In the genomic region with DNA sequence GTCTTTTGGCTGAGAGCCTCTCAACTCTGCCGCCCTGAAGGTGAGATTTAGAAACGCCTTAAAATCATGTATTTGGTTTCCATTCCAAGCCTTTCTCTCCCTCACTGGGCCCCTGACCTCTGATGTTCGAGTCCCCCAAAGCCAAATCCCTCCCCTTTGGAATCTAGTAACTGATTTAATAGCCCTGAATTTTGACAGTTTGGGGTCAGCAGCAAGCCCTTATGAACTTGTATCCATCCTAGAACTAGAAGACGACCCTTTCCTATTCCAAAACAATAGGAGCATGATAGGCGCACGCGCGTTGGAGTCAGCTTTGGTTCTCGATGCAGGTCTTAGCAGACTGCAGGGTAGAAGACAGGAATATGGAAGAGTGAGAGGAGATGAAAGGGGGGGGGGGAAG, we compare ENCODE assay signal across 8 mouse cellular contexts. TPM values are rescaled to one million over a fixed set of nuclear protein-coding genes. Genes with fewer than 3 reads are reported as not detected.
A peak's percentile ranks its signal among the peaks of the same experiment; 100 is the strongest.
DNase-seq lines count a peak whose midpoint lies in the region; ATAC-seq lines count a peak whose summit lies in the region.

No protein-coding gene starts in this region.

- DNase-seq in WW6 (ENCODE audit: low read depth, low spot score), result peak; percentile 14

- H3K9me3 ChIP-seq in erythroblast, embryonic 14.5 days (ENCODE audit: control insufficient read depth, low read length), result no peaks in the 10 kb centered on the region
- H3K9me3 ChIP-seq in forebrain, embryonic 13.5 days (replicated peaks), result no peaks in the 10 kb centered on the region
- H3K9me3 ChIP-seq in kidney, embryonic 16.5 days (ENCODE audit: low read length), result no peaks in the 10 kb centered on the region

- no peaks in the 10 kb centered on the region for H3K27me3 ChIP-seq in erythroblast, embryonic 14.5 days (ENCODE audit: control insufficient read depth)
- no peaks in the 10 kb centered on the region for H3K27me3 ChIP-seq in forebrain, embryonic 13.5 days
- no peaks in the 10 kb centered on the region for H3K27me3 ChIP-seq in kidney, embryonic 16.5 days (ENCODE audit: insufficient read depth, low read length)

- WGBS in forebrain, embryonic 13.5 days, result 5% methylated on average over 9 of the region's 9 CpGs
- 5% methylated on average over 9 of the region's 9 CpGs for WGBS in kidney, embryonic 16.5 days
- WGBS in macrophage (ENCODE audit: missing documents), result 33% methylated on average over 9 of the region's 9 CpGs

- peak overlapping the region; percentile 74 for H3K4me2 ChIP-seq in forebrain, embryonic 13.5 days
- H3K4me2 ChIP-seq in kidney, embryonic 16.5 days (replicated peaks; ENCODE audit: low read depth, low read length), result peak overlapping the region; percentile 85

- H3K4me1 ChIP-seq in erythroblast, embryonic 14.5 days (ENCODE audit: control insufficient read depth), result peaks cover 24% of the 10 kb centered on the region
- H3K4me1 ChIP-seq in forebrain, embryonic 13.5 days, result peaks cover 22% of the 10 kb centered on the region
- peaks cover 48% of the 10 kb centered on the region for H3K4me1 ChIP-seq in kidney, embryonic 16.5 days (ENCODE audit: insufficient read depth, low read length)

- no peak for ATAC-seq in erythroblast, adult 5-6 weeks (replicated peaks; ENCODE audit: low FRiP score, poor library complexity, severe bottlenecking)
- ATAC-seq in forebrain, embryonic 13.5 days, result peak; percentile 74
- peak; percentile 42 for ATAC-seq in kidney, embryonic 16.5 days (ENCODE audit: low FRiP score, low TSS enrichment)
- ATAC-seq in granulocyte monocyte progenitor cell, adult 5-6 weeks (replicated peaks; ENCODE audit: poor library complexity, severe bottlenecking), result no peak
- ATAC-seq in erythroid progenitor cell, adult 5-6 weeks (replicated peaks; ENCODE audit: low FRiP score, poor library complexity, severe bottlenecking), result no peak

- H3K9ac ChIP-seq in forebrain, embryonic 13.5 days, result peak overlapping the region; percentile 82
- H3K9ac ChIP-seq in kidney, embryonic 16.5 days (replicated peaks; ENCODE audit: low read length), result peak overlapping the region; percentile 80

- peak overlapping the region; percentile 67 for H3K4me3 ChIP-seq in erythroblast, embryonic 14.5 days (replicated peaks)
- H3K4me3 ChIP-seq in forebrain, embryonic 13.5 days, result peak overlapping the region; percentile 60
- H3K4me3 ChIP-seq in kidney, embryonic 16.5 days (ENCODE audit: low read length), result peak overlapping the region; percentile 63
- peak overlapping the region; percentile 39; the same call in 1 of the 2 replicates for H3K4me3 ChIP-seq in macrophage (ENCODE audit: inconsistent target)

- peak overlapping the region; percentile 89 for H3K27ac ChIP-seq in forebrain, embryonic 13.5 days
- H3K27ac ChIP-seq in kidney, embryonic 16.5 days (ENCODE audit: low read length), result peak overlapping the region; percentile 89
- H3K27ac ChIP-seq in macrophage, result no peak overlapping the region

- H3K36me3 ChIP-seq in erythroblast, embryonic 14.5 days (ENCODE audit: control insufficient read depth), result no peaks in the 10 kb centered on the region
- H3K36me3 ChIP-seq in forebrain, embryonic 13.5 days (ENCODE audit: poor library complexity, severe bottlenecking), result no peaks in the 10 kb centered on the region
- H3K36me3 ChIP-seq in kidney, embryonic 16.5 days (ENCODE audit: insufficient read depth, low read length), result no peaks in the 10 kb centered on the region
- no peaks in the 10 kb centered on the region for H3K36me3 ChIP-seq in macrophage (ENCODE audit: inconsistent target)

- H3K79me2 ChIP-seq in macrophage (ENCODE audit: inconsistent target), result peaks cover 18% of the 10 kb centered on the region; the same call in 1 of the 2 replicates

RNA-seq across cellular contexts. Expression of a gene that starts 58.9 kb away (rescaled TPM):
- 0.05 and 0.16 TPM in 2 replicates for polyA plus RNA-seq in erythroblast, embryonic 14.5 days (2012)
- 13.6 and 21.7 TPM in 2 replicates for total RNA-seq in erythroblast, adult 5-6 weeks (2015; ENCODE audit: low replicate concordance)
- 8.3 and 13.1 TPM in 2 replicates for total RNA-seq in erythroblast, adult 5-6 weeks (2017; ENCODE audit: low replicate concordance)
- polyA plus RNA-seq in forebrain, embryonic 13.5 days (2015; fragmentation: Nextera tagmentation; extraction: Ambion mirVana), result 51.3 and 53.5 TPM in 2 replicates
- polyA plus RNA-seq in kidney, embryonic 16.5 days (2015; fragmentation: Nextera tagmentation; extraction: Ambion mirVana), result 41.0 and 41.4 TPM in 2 replicates
- 100 to 1,000 TPM in 10 of 26 experiments, 10 to 100 TPM in 16; 29.5 to 156 (median 88.0) TPM for total RNA-seq in macrophage (2018; cell fraction: chromatin; rRNA removed)
- 10 to 100 TPM; 10.2 to 28.7 (median 18.0) TPM for total RNA-seq in macrophage (2018; cell fraction: cytosol; rRNA removed)
- 100 to 1,000 TPM in 5 of 26 experiments, 10 to 100 TPM in 21; 24.4 to 138 (median 51.9) TPM for total RNA-seq in macrophage (2018; cell fraction: nucleus; rRNA removed)
- polyA plus RNA-seq in macrophage (2018), result 10.0 to 11.5 TPM (median 10.0 TPM) in 3 replicates
- total RNA-seq in granulocyte monocyte progenitor cell, adult 5-6 weeks (2014; fragmentation: Nextera tagmentation), result 24.1 and 27.3 TPM in 2 replicates
- 12.2 and 12.3 TPM in 2 replicates for total RNA-seq in granulocyte monocyte progenitor cell, adult 5-6 weeks (2017)
- 8.0 and 15.5 TPM in 2 replicates for total RNA-seq in erythroid progenitor cell, adult 5-6 weeks (2015; ENCODE audit: low replicate concordance)
- 7.1 and 19.9 TPM in 2 replicates for total RNA-seq in erythroid progenitor cell, adult 5-6 weeks (2017; ENCODE audit: low replicate concordance)

Comparison
In these comparisons a context has a peak if more than half of its experiments do, and no peak if none do; other contexts are left out.
1. ATAC-seq: peak in forebrain, embryonic 13.5 days (single experiment) and kidney, embryonic 16.5 days (single experiment); none in erythroblast, adult 5-6 weeks (single experiment), granulocyte monocyte progenitor cell, adult 5-6 weeks (single experiment) and erythroid progenitor cell, adult 5-6 weeks (single experiment).
2. Peak in every context shown above with its lines, with median percentiles within 50 percentile points of each other: H3K4me3 ChIP-seq.